Mouse (Mus musculus) cerebellum, adult 11 months (tissue): Measurements from ENCODE around the gene Efcab12.
"Not testable (repeated sequence)": the region's sequence is repeated elsewhere in the genome, so short reads cannot be mapped to it uniquely, and the experiment has no call there.

ENCODE experiments used
- DNase-seq: peaks from one replicate; pipeline ENCODE4 v3.0.0; 2022

Efcab12 gene

DNA sequence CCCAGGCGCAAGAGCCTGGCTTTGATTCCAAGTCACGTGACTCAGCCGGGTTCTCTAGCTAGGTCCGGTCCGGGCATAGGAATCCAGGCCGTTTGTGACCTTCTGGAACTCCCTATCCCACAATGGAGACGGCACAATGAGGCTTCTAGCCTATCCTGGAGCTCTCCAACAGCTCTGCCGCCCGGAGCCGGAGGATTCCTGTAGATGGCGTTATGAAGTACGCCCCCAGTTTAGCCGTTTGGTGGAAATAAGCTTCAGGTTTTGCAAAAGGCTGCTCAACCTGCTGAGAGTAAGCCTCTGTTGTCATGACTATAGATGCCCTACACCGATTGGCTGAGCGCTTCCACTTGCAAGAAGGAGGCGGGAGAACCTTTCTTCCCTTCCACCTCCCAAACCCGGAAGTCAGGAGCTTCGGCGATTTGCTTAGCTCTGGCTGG lies at the start of gene Efcab12:
TSS of gene Efcab12 (minus strand) at position 252 of the 437 bp plus-strand sequence.
- peak; percentile 72 for DNase-seq

DNA sequence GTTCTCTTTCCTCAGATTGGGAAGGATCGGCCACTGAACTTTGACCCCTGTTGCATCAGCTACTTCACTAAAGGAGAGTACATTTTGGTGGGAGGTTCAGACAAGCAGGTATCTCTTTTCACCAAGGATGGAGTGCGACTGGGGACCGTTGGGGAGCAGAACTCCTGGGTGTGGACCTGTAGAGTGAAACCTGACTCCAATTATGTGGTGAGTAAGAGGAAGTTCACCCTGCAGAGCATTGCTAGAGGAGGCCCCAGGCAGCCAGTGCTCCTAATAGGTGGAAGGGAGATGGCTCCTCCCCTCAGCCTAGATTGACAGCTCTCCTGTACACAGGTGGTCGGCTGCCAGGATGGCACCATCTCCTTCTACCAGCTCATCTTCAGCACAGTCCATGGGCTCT lies 48.7 kb upstream of the Efcab12 start:
- no peak for DNase-seq

DNA sequence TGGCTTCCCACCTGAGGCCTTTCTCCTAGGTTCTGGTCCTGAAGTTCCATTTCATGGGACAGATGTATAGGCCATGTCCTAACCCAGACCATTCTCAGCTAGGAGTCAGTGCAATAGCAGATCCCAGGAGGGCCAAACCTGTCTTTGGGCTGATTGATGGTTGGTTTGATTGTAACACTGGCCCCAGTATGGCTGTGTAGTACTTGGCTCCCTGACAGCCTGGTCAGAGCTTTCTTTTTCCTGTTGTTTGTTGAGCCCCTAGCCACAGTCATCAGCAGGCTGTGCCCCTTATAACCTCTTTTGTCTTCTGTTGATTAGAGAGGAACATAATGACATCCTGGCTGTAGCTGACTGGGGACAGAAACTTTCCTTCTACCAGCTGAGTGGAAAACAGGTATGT lies 45.8 kb upstream of the Efcab12 start:
- DNase-seq = no peak

DNA sequence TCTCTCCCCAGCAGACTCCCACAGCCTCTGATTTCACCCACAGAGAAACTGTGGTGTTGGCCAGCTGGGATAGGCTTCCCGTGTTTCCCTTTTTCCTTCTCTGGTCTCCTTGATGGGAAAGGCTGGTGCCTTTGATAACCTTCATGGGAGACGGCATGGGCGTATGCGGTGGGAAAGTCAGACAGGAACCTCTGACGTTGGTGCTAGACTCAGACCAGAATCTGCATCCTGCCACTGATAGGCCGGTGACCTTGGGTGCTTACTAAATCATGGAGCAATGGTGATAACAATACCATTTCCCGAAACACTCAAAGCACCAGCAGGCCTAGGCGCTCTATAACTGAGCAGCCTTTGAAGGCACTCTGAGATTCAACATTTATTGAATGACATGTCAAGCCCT lies 42.5 kb upstream of the Efcab12 start:
- no peak for DNase-seq

DNA sequence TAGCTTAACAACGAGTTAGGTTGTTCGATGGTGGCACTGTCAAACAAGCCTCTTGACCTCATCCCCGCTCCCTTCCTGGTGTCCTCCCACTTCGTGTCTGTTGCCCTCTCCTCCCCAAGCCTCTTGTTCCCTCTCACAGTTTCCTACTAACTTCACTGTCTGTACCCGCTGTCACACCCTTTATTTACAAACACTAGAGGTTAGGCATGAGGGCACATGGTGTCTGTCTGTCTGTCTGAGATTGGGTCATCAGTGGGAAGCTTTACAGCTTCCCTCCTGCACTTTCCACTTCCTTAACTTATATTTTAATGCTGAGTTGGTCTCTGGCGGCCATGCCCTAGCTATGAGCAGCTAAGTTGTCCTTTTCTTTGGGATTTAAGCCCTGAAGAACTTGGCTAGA lies 41.5 kb upstream of the Efcab12 start:
- no peak for DNase-seq

DNA sequence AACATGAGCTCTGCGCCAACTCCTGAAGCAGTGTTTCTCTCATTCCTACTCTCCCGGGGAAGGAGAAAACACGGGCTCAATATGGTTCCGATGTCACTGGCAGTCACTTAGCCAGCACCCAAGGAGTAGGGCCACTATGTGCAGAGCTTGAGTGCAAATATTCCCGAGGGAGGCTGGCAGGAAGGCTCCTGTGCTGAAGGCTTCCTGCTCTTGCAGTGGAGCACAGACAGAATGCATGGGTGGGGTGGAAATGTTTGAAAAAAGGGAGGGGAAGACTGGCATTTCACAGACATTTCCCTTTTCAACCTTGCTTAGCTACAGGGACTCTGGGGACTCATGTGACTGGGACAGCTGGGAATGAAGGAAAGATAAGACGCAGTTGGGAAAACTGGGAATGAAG lies 40.5 kb upstream of the Efcab12 start:
- DNase-seq = no peak

DNA sequence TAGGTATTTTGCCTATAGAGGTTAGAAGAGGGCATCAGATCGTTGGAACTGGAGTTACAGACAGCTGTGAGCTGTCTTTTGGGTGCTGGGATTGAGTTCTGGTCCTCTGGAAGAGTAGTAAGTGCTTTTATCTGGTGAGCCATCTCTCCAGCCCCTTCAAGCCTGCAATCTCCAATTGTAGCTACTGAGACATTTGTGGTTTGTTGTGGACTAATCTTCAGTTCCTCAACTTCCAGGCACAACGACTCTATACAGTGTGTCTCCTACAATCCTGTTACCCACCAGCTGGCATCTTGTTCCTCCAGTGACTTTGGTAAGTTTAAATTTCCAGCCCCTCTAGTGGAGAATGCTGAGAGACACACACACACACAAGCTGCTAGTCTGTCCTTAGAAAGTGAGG lies 39.0 kb upstream of the Efcab12 start:
- DNase-seq = no peak

DNA sequence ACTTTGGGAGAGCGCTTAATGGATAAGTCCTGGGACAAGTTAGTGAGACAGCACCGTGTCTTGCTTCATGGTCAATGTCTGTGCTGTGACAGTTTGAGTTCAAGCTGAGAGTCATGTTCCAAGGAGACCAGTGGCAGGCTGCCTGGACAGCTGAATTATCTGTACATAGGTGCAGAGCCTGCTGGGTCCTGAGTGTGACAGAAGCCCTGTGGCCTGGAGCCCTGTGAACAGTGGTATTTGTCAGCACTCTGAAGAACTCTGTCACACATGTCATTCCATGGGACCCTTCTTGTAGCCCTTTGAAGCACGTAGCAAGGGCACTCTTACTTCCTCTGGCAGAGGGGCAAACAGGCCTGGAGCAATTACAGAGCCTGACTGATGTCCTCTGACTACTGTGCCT lies 33.1 kb upstream of the Efcab12 start:
- DNase-seq = not testable (repeated sequence)

DNA sequence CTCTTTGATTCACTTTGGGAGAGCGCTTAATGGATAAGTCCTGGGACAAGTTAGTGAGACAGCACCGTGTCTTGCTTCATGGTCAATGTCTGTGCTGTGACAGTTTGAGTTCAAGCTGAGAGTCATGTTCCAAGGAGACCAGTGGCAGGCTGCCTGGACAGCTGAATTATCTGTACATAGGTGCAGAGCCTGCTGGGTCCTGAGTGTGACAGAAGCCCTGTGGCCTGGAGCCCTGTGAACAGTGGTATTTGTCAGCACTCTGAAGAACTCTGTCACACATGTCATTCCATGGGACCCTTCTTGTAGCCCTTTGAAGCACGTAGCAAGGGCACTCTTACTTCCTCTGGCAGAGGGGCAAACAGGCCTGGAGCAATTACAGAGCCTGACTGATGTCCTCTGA lies 28.9 kb upstream of the Efcab12 start:
- not testable (repeated sequence) for DNase-seq

DNA sequence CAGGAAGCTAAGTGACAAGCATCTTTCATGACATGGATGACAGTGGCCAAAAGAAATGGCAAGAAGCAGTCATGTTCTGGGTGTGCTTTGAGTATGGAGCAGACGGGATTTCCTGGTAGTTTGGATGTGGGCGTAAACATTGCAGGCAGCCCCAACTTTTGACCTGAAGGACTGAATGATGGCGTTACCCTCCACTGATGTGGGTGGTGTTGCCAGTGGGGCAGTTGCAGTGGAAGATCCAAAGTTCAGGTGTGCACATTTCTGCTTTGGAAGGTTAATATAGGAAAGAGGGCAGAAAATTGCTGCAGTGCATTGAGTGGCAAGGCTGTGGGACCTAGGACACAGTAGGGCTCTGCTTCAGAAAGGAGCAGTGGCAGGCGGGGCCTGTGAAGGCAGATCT lies 27.0 kb upstream of the Efcab12 start:
- no peak for DNase-seq

DNA sequence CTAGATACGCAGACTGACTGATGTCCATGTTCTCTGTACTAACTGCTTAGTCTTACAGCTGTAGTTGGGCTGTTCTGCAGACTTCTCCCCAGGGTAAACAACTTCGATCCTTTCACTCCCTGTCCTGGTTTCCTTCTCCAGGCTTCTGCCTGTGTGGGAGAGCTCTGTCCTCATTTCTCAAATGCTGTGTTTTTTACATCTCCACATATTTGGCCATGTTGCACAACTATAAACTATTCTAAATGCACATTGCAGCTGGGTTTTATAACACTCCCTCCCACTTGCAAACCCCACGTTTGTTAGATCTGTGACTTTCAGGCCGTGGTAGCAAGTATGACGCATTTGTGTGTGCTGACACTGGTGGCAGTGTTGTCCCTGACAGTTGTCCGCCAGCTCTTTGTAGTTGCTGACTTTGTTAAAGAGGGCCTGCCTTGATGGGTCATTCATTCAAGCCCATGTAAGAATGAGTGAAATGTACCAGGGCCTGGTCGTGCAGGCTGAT lies 25.2 kb upstream of the Efcab12 start:
- DNase-seq = no peak

DNA sequence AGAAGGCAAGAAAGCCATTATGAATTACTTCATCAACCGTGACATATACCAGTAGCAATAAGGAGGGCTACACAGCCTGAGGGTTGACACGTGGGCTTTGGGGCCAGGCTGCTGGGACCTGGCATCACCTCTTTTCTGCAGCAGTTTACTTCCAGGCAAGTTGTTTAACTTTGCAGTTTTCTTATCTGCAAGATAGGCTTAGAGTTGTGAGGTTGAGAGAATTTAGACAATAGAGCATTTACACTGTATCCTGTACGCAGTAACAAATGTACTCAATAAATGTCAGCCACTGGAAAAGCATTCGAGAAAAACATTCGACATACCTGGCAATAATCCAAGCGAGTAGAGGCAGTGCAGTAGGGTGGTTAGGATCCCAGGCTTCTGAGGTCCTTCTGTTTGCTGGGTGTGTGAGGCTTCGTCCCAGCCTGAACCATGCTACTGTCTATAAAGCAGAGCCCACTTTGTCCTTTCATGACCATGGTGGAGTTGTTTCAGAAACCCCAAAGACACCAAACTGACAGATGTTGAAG lies 21.9 kb upstream of the Efcab12 start:
- no peak for DNase-seq

DNA sequence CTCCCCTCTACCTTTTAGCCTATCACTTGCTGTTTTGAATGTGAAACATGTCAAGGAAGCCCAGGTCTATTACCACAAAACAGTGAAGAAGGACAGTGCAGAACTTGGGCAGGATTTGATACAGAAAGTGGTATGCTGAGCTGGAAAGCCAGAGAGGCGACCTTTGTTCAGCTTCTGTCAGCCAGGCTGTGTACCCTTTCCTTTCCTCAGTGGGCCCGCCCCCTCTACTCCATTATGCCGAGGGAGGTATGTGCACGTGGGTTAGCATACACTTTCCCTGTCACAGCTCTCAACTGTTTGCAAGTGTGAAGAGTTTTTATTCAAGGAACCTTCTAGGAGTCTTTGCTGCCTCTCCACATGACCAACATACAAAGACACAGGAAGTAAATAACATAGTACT lies 21.0 kb upstream of the Efcab12 start:
- no peak for DNase-seq

DNA sequence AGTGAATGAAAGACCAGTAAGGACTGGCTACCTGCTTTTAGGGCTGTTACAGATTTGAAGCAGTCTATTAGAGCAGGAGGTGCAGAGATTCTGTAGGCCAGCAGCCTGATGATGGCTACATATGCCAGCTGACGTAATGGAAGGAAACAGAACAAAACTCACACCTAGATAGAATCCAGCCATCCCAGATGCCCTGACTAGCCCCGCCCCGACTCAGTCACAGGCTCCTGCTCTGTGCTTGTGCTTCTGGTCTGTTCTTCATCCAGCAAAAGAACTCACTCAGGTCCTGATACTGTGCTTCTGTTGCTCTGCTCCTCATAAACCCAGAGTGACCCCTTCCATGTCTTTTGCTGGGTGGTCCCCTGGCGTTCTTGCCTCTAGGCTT lies 18.1 kb upstream of the Efcab12 start:
- DNase-seq = no peak

DNA sequence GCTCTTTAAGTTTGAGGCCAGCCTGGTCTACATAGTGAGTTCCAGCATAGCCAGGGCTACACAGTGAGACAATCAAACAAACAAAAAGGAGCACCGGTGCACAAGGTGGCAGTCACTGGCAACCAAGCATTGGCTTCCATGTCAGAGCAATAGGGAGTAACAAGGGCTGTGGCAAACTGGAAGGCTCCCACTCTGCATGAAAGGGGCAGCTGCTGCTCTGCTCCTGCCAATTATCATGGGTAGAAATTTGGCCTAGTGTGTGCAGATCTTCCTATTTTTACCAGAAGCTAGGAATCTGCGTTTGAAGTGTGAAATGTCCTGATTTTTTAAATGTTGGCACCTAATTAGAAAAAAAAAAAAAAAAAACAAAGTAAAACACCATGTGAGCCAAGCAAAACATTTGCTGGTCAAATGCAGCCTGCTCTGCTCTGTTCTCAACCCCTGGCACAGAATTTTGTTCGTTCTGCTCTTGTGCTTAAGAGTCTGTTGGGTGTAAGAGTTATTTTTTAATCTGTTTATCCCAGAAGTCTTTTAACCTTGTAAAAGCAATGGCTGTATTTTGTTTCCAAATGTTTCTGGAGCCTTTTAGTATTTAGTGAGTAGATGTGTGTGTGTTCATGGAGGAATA lies 17.6 kb upstream of the Efcab12 start:
- DNase-seq = no peak

DNA sequence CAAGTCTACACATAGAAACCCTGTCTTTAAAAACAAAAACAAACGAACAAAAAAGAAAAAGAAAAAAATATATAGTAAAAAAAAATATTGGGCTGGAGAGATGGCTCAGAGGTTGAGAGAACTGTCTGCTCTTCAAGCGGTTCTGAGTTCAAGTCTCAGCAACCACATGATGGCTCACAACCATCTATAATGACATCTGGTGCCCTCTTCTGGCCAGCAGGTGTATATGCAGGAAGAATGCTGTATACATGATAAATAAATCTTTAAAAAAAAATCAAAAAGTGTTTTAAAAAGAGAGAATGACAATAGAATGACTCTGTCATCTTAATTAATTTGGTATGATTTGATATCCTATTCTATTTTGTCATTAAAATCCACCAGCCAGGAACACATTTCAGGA lies 16.2 kb upstream of the Efcab12 start:
- DNase-seq = no peak

DNA sequence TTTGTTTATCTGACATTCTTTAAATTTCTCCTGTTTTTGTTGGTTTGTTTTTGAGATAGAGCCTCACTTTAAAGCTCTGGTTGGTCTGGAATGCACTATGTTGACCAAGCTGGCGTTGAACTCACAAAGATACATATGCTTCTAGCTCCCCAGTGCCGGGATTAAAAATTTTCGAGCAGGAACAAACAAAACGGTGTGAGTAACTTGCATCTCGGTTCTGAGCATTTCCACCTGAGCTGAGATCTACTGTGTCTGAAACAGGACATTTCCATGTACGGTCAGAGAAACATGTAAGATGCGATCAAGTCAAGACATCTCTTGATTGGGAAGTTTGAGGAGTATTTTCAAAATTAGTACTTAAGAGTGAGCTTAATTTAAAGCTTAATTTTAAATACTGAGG lies 15.8 kb upstream of the Efcab12 start:
- no peak for DNase-seq

DNA sequence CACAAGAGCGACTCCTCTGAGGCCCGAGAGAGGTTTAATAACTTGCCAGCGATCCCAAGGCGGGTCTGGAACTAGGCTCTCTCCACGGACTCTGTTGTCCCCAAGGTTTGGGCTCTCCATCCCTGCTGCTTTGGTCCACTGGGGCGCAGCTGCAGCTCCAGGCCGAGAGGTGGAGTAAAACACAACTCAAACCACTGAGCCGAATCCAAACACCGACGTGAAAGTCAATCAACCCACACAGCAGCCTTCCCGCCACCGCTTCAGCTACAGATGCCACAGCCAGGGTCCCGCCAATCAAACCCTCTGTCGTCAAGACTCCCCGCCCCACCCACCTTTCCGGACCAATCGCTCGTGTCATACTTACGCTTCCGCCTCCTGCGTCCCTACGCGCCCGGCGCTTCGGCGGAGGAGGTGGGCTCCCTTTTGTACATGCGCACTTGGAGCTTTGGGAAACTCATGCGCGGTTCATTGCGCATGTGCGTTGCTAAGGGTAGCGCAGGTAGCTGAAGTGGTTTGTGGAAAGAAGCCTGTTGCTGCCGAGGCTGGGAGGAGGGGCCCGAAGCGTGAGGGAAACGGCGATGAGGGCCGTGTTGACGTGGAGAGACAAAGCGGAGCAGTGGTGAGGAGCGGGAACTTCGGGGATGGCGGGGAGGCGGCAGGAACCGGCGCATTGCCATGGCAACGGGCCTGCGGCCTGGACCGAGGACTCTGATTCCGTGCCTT lies 15.0 kb upstream of the Efcab12 start, which contains the start of the genes Mbd4 and Ift122:
TSS of gene Mbd4 (minus strand) at position 281 of the 723 bp plus-strand sequence.
TSS of gene Ift122 (plus strand) at position 380 of the 723 bp plus-strand sequence.
- peak; percentile 97 for DNase-seq

DNA sequence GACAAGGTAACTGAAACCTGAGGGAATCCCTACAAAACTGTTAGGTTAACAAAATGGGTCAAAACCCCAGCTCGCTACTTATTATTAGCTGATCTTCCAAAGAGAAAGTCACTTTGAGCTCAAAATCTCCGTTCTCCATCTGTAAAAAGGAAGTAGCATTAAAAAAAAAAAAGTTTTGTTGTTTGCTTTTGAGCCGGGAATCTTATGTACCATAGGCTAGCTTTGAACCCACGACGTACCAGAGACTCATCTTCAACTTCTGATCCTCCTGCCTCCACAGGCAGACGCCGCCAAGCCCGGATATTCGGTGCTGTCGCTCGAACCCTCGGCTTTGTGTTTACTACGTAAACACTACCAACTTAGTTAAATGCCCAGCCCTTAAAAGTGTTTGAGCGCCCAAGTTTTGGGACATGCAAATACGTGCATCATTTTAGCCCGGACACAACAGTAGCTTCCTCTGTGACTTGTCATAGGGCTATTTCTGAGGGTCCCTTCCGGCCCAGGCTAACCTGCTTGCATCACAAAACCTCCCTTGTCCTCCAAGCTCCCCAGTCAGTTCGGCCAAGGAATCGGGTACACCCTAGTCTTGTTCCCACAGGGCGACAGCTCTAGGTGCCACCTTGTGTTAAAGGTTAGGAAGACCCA lies 14.4 kb upstream of the Efcab12 start:
- no peak for DNase-seq

DNA sequence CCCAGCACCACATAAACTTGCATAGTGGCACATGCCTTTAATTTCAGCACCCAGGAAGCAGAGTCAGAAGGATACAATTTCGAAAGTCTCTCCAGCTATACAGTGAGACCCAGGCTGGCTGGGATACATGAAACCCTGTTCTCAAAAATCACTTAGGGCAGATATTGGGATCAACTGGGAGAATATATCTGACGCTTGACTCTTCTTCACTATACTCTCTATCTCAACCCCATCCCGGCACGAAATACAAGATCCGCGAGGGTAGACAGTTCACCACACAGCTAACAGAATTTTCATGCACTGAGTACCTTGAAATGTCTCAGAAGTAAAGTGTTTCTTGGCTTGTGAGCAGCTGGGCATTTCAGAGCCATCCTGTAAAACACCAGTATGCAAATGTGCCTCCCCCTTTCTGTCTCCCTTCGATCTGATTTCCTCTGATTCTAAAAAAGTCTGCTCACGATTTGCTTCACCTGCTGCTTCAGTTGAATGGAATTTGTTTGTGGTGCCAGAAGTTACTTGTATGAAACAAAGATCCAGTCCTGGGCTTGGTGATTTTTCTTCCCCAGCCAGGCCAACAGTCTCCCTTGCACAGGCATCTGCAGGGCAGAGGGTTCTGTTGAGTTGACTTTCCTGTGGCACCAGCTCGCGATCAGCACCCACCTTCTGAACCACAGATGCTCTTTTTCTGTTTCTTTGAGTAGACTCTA lies 10.5 kb upstream of the Efcab12 start:
- no peak for DNase-seq

DNA sequence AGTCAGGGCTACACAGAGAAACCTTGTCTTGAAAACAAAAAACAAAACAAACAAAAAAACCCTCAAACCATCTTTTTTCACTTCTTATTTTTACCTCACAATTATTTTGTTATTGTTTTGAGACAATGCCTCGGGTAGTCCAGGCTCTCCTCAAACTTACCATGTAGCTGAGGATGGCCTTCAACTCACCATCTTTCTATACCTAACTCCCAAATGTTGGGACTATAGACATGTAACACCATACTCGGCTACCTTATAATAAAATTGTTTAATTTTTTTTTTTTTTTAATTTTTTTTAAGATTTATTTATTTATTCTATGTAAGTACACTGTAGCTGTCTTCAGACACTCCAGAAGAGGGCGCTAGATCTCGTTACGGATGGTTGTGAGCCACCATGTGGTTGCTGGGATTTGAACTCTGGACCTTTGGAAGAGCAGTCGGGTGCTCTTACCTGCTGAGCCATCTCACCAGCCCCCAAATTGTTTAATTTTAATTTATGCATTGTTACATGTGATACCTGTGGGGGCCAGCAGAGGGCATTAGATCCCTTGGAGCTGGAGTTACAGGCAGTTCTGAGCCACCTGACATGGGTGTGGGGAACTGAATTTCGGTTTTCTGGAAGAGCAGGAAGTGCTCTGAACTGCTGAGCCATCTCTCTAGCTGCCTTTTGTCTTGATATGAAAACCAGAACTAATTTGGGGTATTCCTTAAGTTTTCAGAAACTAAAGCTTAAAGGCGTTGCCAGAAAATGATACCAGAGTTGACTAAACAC lies 8.6 kb upstream of the Efcab12 start:
- peak; percentile 42 for DNase-seq

DNA sequence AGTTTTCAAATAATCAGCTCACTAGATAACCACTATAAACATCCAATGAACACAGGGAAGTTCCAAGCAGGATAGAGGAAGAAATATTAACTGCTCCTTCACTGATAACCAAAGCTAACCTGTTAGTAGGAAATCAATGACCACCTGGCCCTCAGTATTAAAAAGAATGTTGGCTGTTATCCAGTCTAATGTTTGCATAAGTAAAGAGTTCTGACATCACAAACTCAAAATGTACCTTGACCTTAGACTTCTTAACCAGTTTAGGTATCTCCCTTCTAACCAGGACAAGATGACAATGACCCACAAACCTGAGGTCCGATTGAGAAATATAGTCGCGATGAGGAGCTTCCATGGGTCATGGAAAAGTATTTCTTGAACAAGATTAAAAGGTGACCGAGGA lies 6.8 kb upstream of the Efcab12 start:
- DNase-seq = no peak
